Mouse (Mus musculus) heart, embryonic 12.5 days (tissue): ENCODE results near the gene Eif3i. TPM values are rescaled to one million over a fixed set of nuclear protein-coding genes. Genes with fewer than 3 reads are reported as not detected.

Experiments used
- ATAC-seq: fragments of 200-750 bp; cut with Nextera tagmentation; 2 replicates; pipeline ENCODE4 v1.8.0; 2017; ENCODE audit warnings: moderate TSS enrichment, moderate library complexity; ENCODE audit not compliant: insufficient number of reproducible peaks, low FRiP score
- H3K27ac ChIP-seq: fragments of 300-500 bp; sonication (generic); 2 replicates; pipeline ENCODE4 v1.5.1; 2016; ENCODE audit warnings: mild to moderate bottlenecking, moderate library complexity; ENCODE audit not compliant: poor library complexity, severe bottlenecking
- H3K27me3 ChIP-seq: fragments of 300-500 bp; sonication (generic); replicated peaks from 2 replicates; pipeline ENCODE4 v1.6.1; 2016; ENCODE audit warnings: mild to moderate bottlenecking, moderate library complexity
- H3K36me3 ChIP-seq: fragments of 300-500 bp; sonication (generic); 2 replicates; pipeline ENCODE4 v1.6.1; 2016; ENCODE audit warnings: mild to moderate bottlenecking, moderate library complexity
- H3K4me1 ChIP-seq: fragments of 300-500 bp; sonication (generic); replicated peaks from 2 replicates; pipeline ENCODE4 v1.6.1; 2016; ENCODE audit warnings: mild to moderate bottlenecking
- H3K4me2 ChIP-seq: fragments of 300-500 bp; sonication (generic); 2 replicates; pipeline ENCODE4 v1.6.1; 2016; ENCODE audit warnings: mild to moderate bottlenecking, moderate library complexity
- H3K4me3 ChIP-seq: fragments of 300-500 bp; sonication (generic); 2 replicates; pipeline ENCODE4 v1.5.1; 2016; ENCODE audit warnings: mild to moderate bottlenecking
- H3K9ac ChIP-seq: fragments of 300-500 bp; sonication (generic); 2 replicates; pipeline ENCODE4 v1.6.1; 2016; ENCODE audit warnings: mild to moderate bottlenecking, moderate library complexity
- H3K9me3 ChIP-seq: fragments of 300-500 bp; sonication (generic); replicated peaks from 2 replicates; pipeline ENCODE4 v1.6.1; 2016; ENCODE audit warnings: mild to moderate bottlenecking, moderate library complexity
- WGBS: fragments of 180-500 bp; shearing (Covaris S2); methylation state at CpG from one replicate; pipeline ENCODE4 v1.1.7; 2016; 5-methylcytosine and 5-hydroxymethylcytosine counted together
- polyA plus RNA-seq: library from polyadenylated mRNA; unstranded; fragments of >200 nt; fragmentation: Nextera tagmentation; extraction: Ambion mirVana; gene quantifications from 2 replicates; pipeline ENCODE4 v1.2.1, GENCODE M21; 2016

Gene Eif3i
- polyA plus RNA-seq, result 155 and 156 TPM in 2 replicates

DNA sequence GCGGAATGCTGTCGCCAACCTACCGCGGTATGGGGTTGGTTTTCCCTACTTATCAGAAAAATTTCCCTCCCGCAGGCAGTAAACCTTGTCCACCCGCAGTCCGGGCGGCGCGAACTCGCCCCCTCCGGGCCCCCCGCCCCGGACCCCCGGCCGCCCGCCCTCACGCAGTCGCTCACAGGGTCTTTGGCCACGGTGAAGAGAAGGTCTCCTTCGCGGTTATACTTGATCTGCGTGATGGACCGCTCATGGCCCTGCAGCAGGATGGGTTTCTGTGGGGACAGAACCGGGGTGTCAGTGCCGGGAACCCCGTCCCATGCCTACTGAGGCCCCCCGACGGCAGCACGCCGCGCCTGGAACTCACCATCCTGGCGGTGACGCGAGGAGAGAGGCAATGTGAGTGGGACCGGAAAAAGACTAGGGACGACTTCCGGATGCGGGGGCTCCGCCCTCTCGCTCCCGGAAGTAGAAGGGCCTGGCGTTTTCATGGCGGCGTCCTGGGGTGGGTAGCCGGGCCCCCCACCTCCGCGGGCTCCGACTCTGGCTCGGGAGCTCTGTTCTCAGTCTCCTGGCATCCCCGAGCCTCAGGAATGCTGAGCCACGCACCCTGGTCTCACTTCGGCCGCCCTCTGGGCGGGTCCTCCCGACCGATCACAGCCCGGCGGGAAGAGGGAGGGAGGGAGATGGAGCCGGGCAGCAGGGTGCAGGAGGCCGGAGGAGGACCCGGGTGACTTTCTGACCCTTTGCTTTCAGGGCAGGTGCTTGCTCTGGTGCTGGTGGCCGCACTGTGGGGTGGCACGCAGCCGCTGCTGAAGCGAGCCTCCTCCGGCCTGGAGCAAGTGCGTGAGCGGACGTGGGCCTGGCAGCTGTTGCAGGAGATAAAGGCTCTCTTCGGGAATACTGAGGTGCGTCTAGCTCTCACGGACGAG, at the start of gene Eif3i, which contains the start of gene Tmem234:
TSS of gene Eif3i (minus strand) at position 416 of the 926 bp plus-strand sequence.
TSS of gene Tmem234 (plus strand) at position 436 of the 926 bp plus-strand sequence.
- Histone ChIP-seq H3K9me3 (no peaks in the 10 kb centered on the region), H3K27ac (peak within 1 kb of the TSS; percentile 67; the same call in 1 of the 2 replicates), H3K9ac (peak within 1 kb of the TSS; percentile 92), H3K4me2 (peak within 1 kb of the TSS; percentile 85), H3K36me3 (peaks cover 59% of the 10 kb centered on the region), H3K4me3 (peak within 1 kb of the TSS; percentile 87), H3K27me3 (no peaks in the 10 kb centered on the region), H3K4me1 (peaks cover 30% of the 10 kb centered on the region)
- peak; percentile 87 for ATAC-seq
- under 1% methylated on average over 71 of the region's 74 CpGs for WGBS

DNA sequence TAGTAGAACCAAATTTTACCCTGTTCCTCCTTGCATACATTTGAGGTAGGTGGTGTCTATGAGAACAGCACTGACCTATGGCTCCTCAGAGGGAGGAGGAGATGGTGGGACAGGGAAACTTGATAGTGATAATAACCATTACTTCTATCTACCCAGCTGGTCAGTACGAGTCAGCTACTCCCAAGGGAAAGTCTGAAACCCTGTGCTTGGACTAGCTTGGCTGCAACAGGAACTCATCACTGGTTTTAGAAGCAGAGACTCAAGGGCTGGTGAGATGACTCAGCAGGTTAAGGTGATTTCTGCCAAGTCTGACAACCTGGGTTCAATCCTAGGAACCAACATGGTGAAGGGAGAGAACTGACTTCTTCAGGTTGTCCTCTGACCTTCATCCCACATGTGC, 48.2 kb upstream of the Eif3i start:
- 73% methylated on average over 1 of the region's 1 CpGs for WGBS
- ATAC-seq, result no peak
- H3K4me3 ChIP-seq, result no peak overlapping the region
- H3K4me1 ChIP-seq, result no peaks in the 10 kb centered on the region
- H3K4me2 ChIP-seq, result no peak overlapping the region
- H3K36me3 ChIP-seq, result peaks cover 93% of the 10 kb centered on the region
- no peaks in the 10 kb centered on the region for H3K27me3 ChIP-seq
- H3K9me3 ChIP-seq, result no peaks in the 10 kb centered on the region
- no peak overlapping the region for H3K27ac ChIP-seq
- no peak overlapping the region for H3K9ac ChIP-seq

DNA sequence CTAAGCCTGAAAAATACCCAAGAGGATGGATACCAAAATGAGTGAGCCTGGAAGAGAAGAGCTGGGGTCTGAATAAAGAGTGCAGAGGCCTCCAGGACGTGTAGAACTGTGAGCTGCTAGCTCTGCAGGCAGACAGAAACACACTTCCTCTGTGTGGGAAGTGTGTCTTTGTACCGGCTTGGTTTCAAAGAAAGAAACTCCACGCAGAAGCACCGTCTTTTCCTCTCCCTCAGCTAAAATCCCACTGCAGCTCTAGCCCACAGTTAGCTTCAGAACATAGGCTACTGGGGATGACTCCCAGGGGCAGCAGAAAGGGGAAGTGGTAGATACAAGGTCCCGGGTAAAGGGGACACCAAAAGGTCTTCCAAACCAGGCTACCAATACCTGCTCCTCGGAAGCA, 44.8 kb upstream of the Eif3i start:
- no peak for ATAC-seq
- 0 out of 2 replicates have a peak, but pooled peaks cover 5% of the 10 kb centered on the region for H3K4me1 ChIP-seq
- H3K27me3 ChIP-seq, result no peaks in the 10 kb centered on the region
- no peak overlapping the region for H3K4me3 ChIP-seq
- no peak overlapping the region for H3K9ac ChIP-seq
- peaks cover 69% of the 10 kb centered on the region for H3K36me3 ChIP-seq
- no peak overlapping the region for H3K27ac ChIP-seq
- no peak overlapping the region for H3K4me2 ChIP-seq
- WGBS, result 93% methylated on average over 6 of the region's 6 CpGs
- H3K9me3 ChIP-seq, result no peaks in the 10 kb centered on the region

DNA sequence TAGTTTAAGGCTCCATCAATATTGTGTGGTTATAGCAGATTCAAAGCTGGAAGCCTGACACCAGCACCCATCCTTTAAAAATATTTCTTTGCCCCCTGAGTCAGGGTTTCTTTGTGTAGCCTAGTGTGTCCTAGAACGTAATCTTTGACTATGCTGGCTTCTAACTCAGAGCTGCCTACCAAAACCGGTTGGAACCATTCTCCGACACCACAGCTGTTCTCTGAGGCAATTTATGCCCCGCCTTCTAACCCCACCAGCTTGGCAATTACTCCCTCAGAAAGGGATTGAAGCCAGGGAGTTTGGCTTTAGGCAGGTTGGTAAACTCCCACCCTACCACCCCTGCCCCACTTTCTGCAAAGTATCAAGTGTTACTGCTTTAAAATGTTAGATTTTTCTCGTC, 41.3 kb upstream of the Eif3i start:
- Histone ChIP-seq H3K4me2 (peak overlapping the region; percentile 35; the same call in 1 of the 2 replicates), H3K27ac (no peak overlapping the region), H3K36me3 (peaks cover 60% of the 10 kb centered on the region), H3K27me3 (no peaks in the 10 kb centered on the region), H3K4me3 (no peak overlapping the region), H3K4me1 (peaks cover 27% of the 10 kb centered on the region), H3K9me3 (no peaks in the 10 kb centered on the region), H3K9ac (no peak overlapping the region)
- ATAC-seq, result no peak
- WGBS, result 64% methylated on average over 5 of the region's 5 CpGs

DNA sequence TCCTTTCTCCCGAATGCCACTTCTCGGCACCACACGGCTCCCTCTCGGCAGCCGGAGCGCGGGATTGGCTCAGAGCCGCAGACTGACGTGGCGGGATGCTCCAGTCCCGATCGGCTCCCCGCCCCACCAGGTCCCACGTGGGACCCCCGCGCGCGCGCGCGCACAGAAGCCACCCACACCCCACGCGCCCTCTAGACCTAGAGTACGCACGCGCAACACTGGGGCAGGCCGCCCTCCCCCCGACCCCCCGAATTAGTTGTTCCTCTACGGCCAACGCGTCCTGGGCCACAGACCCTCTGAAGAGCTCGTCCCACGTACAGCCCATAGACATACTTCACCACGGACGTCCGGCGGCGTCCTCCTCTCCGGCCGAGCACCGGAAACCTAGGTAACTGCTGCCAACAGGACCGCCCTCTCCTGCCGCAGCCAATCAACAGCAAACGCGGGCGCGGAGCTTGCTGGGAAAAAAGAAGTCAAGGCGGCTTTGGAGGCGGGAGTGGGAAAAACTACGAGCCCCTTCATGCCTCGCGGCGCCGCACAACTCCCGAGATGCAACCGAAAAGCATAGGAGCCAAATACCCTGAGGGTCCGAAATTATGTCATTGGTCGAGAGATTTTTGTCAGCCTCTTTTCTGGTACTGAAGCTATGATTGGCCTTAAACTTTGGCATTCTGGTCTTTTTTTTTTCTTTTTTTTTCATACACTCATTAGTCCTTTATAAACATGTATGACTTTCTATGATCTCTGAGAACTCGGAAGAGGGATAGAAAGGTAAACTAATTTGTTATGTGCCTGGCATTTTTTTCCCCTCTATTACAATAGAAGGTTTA, 40.4 kb upstream of the Eif3i start, which contains the start of gene Txlna:
TSS of gene Txlna (minus strand) at position 428 of the 830 bp plus-strand sequence.
- Histone ChIP-seq H3K4me3 (peak within 1 kb of the TSS; percentile 77), H3K27ac (peak within 1 kb of the TSS; percentile 84), H3K27me3 (no peaks in the 10 kb centered on the region), H3K4me1 (peaks cover 27% of the 10 kb centered on the region), H3K36me3 (peaks cover 60% of the 10 kb centered on the region), H3K9me3 (no peaks in the 10 kb centered on the region), H3K9ac (peak within 1 kb of the TSS; percentile 94), H3K4me2 (peak within 1 kb of the TSS; percentile 97)
- ATAC-seq, result peak; percentile 96
- under 1% methylated on average over 60 of the region's 60 CpGs for WGBS

DNA sequence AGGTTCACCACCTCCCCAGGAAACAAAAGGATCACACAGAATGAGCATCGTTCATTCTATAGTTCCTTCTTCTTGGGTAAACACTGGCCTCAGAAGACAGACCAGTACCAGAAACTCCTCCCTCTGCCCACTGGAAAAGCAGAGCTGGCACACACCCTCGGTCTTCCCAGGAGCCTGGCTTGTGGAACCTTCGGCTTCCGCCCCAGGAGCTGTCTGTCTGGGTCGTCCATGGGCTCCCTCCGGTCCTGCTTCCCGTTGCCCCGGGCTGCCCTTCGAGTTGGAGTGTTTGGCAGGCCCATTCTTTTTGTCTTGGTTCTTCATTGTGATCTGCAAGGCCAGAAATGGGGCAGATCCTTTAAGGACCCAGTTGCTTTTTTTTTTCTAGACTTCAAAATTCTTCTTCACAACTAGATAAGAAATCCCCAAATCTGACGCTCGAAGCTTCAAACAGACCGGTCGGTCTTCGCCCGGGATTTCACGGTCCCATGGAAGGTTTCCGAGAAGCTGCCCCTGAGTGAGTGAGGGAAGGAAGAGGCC, 39.7 kb upstream of the Eif3i start:
- H3K36me3 ChIP-seq, result peaks cover 59% of the 10 kb centered on the region
- H3K4me3 ChIP-seq, result peak overlapping the region; percentile 77
- no peaks in the 10 kb centered on the region for H3K27me3 ChIP-seq
- 6% methylated on average over 17 of the region's 17 CpGs for WGBS
- peak overlapping the region; percentile 94 for H3K9ac ChIP-seq
- peak overlapping the region; percentile 97 for H3K4me2 ChIP-seq
- H3K4me1 ChIP-seq, result peaks cover 27% of the 10 kb centered on the region
- H3K27ac ChIP-seq, result peak overlapping the region; percentile 84
- H3K9me3 ChIP-seq, result no peaks in the 10 kb centered on the region
- no peak for ATAC-seq

DNA sequence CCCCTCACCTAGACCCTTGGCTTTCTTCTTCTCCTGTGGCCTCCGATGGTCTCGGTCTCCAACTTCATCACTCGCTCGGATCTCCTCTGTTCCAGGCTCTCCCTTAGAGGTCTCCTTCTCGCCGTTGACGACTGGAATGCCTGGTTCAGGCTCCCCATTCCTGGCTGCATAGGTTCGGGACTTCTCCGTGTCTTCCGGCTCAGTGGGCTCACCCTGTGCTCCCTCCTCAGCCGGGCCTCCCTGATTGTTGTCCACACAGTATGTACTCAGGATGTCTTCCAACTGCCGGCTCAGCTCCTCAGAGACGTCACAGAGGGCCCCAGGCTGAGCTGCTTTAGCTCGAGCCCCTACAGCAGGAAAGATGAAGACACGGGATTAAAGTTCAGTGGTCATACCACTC, 38.8 kb upstream of the Eif3i start:
- Histone ChIP-seq H3K27ac (no peak overlapping the region), H3K4me2 (peak overlapping the region; percentile 97), H3K9me3 (no peaks in the 10 kb centered on the region), H3K27me3 (no peaks in the 10 kb centered on the region), H3K4me1 (peaks cover 27% of the 10 kb centered on the region), H3K9ac (peak overlapping the region; percentile 94), H3K36me3 (peaks cover 59% of the 10 kb centered on the region), H3K4me3 (peak overlapping the region; percentile 77)
- WGBS, result 84% methylated on average over 15 of the region's 15 CpGs
- no peak for ATAC-seq

DNA sequence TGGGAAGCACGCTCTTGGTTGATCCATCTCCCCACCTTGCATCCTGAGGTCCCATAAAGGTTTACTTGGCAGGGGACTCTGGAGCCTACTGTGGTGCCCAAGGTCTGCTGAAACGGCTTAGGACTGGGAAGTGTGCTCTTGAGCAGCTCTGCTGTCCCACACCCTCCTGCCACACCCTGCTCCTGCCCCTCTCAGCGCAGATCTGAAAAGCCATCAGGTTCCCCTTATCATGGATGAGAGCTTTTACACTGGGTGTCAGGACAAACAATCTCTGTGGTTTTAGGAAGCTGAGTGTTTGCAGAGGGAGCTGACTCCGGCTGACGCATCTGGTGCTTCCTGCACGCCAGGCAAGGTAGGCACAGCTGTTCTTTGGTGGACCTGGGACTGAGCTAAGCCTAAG, 33.4 kb upstream of the Eif3i start:
- ATAC-seq, result no peak
- 90% methylated on average over 6 of the region's 6 CpGs for WGBS

DNA sequence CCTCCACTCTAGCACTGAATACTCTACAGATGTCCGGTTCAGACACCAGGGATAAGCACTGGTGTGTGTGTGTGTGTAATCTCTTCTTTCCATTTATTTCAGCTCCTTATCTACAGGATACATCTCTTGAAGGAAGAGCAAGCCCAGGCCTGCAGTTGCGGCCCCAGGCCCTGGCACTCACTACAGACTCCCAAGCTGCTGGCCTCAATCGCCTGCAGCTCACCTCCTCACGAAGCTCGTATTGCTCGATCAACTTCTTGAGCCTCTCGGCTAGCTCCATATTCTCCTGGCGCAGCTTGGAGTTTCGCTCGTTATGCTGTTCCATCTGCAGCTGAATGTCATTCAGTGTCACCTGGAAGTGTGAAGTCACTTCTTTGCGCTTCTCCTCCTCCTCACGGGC, 31.4 kb upstream of the Eif3i start:
- WGBS, result 94% methylated on average over 12 of the region's 12 CpGs
- no peak overlapping the region for H3K4me3 ChIP-seq
- ATAC-seq, result no peak

More for the DNA sequence above, 33.4 kb upstream of the Eif3i start:
- Histone ChIP-seq H3K4me1 (peaks cover 9% of the 10 kb centered on the region), H3K27ac (no peak overlapping the region), H3K9me3 (no peaks in the 10 kb centered on the region), H3K27me3 (no peaks in the 10 kb centered on the region), H3K4me2 (no peak overlapping the region), H3K36me3 (peaks cover 96% of the 10 kb centered on the region), H3K9ac (no peak overlapping the region), H3K4me3 (no peak overlapping the region)

DNA sequence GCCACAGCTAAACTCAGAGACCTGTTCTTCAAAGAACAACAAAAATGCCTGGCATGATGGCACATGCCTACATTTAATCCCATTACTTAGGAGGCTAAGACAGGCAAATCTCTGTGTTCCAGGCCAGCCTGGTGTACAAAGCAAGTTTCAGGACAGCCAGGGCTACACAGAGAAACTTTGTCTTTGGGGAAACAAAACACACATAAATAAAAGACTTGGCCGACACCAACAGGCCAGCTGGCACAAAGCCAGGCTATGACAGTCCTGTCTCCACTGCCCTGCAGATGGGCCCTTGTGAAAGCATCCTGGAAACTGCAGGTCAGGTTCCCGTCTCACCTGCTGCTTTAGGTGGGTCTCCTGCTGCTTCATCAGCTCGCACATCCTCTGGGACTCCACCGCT, 30.5 kb upstream of the Eif3i start:
- Histone ChIP-seq H3K27me3 (no peaks in the 10 kb centered on the region), H3K9ac (no peak overlapping the region), H3K36me3 (peaks cover 97% of the 10 kb centered on the region), H3K4me3 (no peak overlapping the region), H3K4me1 (0 out of 2 replicates have a peak, but pooled peaks cover 2% of the 10 kb centered on the region), H3K27ac (no peak overlapping the region), H3K9me3 (no peaks in the 10 kb centered on the region), H3K4me2 (no peak overlapping the region)
- WGBS, result 83% methylated on average over 4 of the region's 4 CpGs
- no peak for ATAC-seq

More for the DNA sequence above, 31.4 kb upstream of the Eif3i start:
- Histone ChIP-seq H3K9me3 (no peaks in the 10 kb centered on the region), H3K27ac (no peak overlapping the region), H3K4me2 (no peak overlapping the region), H3K27me3 (no peaks in the 10 kb centered on the region), H3K36me3 (peaks cover 98% of the 10 kb centered on the region), H3K4me1 (no peaks in the 10 kb centered on the region), H3K9ac (no peak overlapping the region)
